Mouse (Mus musculus) liver, adult 2 months (tissue): ENCODE results near the gene Car7.

Source experiments
- CTCF ChIP-seq: fragments of 200-500 bp; IDR thresholded peaks from 2 replicates; pipeline ENCODE4 v1.5.1; 2011; ENCODE audit warnings: low read depth, low read length, control low read depth
- POLR2A ChIP-seq: fragments of 200-500 bp; IDR thresholded peaks from 2 replicates; pipeline ENCODE4 v1.6.1; 2011; ENCODE audit warnings: low read length, control low read depth; ENCODE audit not compliant: insufficient read depth; ENCODE audit errors: extremely low read depth

DNA sequence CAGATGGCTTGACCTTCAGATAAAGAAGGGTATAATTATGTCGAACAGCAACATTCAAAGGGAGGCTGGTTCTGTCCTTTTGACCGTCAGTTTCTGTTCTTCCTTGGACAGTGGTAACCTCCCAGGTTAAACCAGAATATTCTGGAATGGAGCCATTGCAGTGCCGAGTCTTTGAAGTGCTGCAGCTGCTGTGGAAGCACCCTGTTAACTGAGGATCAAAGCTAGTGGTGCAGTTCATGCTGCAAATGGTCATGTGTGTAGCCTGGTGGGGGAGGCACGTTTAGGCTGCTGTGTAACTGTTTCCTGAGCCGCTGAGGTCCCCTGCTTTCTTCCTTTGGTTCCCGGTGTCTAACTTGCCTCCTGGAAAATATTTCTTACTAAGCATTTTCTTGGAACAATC, 64.0 kb downstream of the Car7 start:
- TF ChIP-seq CTCF (no peak), POLR2A (no peak)
